Mouse (Mus musculus) pancreas, adult 10 weeks (tissue): Measurements from ENCODE around the gene Gm20388. TPM values are rescaled to one million over a fixed set of nuclear protein-coding genes. Genes with fewer than 3 reads are reported as not detected.

ENCODE experiments used
- polyA plus RNA-seq: library from polyadenylated mRNA; stranded (reverse); fragments of 350-450 nt; fragmentation: Illumina TruSeq; extraction: RNeasy Lipid Tissue Mini Kit (QIAGEN cat#74804); gene quantifications from one replicate; pipeline ENCODE4 v1.2.3, GENCODE M21; 2015; ENCODE audit warnings: low read depth, low replicate concordance; ENCODE audit not compliant: insufficient read depth

Gene Gm20388
- polyA plus RNA-seq = 7.6 TPM

GRCm38 (mm10) chr8:119910547-119911257, at the start of gene Gm20388:
Gene Gm20388 (plus strand): TSS chr8:119910841.

GRCm38 (mm10) chr8:119861706-119862389, 48.8 kb upstream of the Gm20388 start, which contains the start of gene Klhl36:
Gene Klhl36 (plus strand): TSS chr8:119862266.

GRCm38 (mm10) chr8:119909944-119910546, 596 bp upstream of the Gm20388 start, which contains the start of gene Usp10:
Gene Usp10 (plus strand): TSS chr8:119910360.

GRCm38 (mm10) chr8:119992249-119992648, 81.6 kb downstream of the Gm20388 start, which contains the start of gene Crispld2:
Gene Crispld2 (plus strand): TSS chr8:119992438.

GRCm38 (mm10) chr8:120101068-120101972, 190.7 kb downstream of the Gm20388 start, which contains the start of gene Zdhhc7:
Gene Zdhhc7 (minus strand): TSS chr8:120101482.

GRCm38 (mm10) chr8:120113758-120114255, 203.2 kb downstream of the Gm20388 start, which contains the start of gene 6430548M08Rik:
Gene 6430548M08Rik (plus strand): TSS chr8:120114152.

GRCm38 (mm10) chr8:120177318-120178123, 266.9 kb downstream of the Gm20388 start, which contains the start of gene Fam92b:
Gene Fam92b (minus strand): TSS chr8:120177466.

GRCm38 (mm10) chr8:120227891-120228591, 317.4 kb downstream of the Gm20388 start, which contains the start of gene Gse1:
Gene Gse1 (plus strand): TSS chr8:120228456.

GRCm38 (mm10) chr8:120588908-120589771, 678.5 kb downstream of the Gm20388 start, which contains the start of gene Gins2:
Gene Gins2 (minus strand): TSS chr8:120589304.

GRCm38 (mm10) chr8:120647532-120647931, 736.9 kb downstream of the Gm20388 start, which contains the start of gene 1190005I06Rik:
Gene 1190005I06Rik (minus strand): TSS chr8:120647632.

GRCm38 (mm10) chr8:120667561-120668373, 757.1 kb downstream of the Gm20388 start, which contains the start of the genes Gm27021 and Cox4i1:
Gene Gm27021 (minus strand): TSS chr8:120668079.
Gene Cox4i1 (plus strand): TSS chr8:120668222.

GRCm38 (mm10) chr8:120668374-120668905, 757.8 kb downstream of the Gm20388 start, which contains the start of gene Emc8:
Gene Emc8 (minus strand): TSS chr8:120668573.

GRCm38 (mm10) chr8:120735770-120736481, 825.3 kb downstream of the Gm20388 start, which contains the start of gene Irf8:
Gene Irf8 (plus strand): TSS chr8:120736358.

GRCm38 (mm10) chr8:121084210-121084951, 1173.7 kb downstream of the Gm20388 start, which contains the start of gene Foxf1:
Gene Foxf1 (plus strand): TSS chr8:121084386.

